Mouse (Mus musculus): ENCODE data around the gene Tln1. TPM values are rescaled to one million over a fixed set of nuclear protein-coding genes. Genes with fewer than 3 reads are reported as not detected.
"Not testable (repeated sequence)": the region's sequence is repeated elsewhere in the genome, so short reads cannot be mapped to it uniquely, and the experiment has no call there.

Tln1 gene
- polyA plus RNA-seq (2014; fragmentation: Nextera tagmentation; extraction: Ambion mirVana) = 49.7 and 60.4 TPM in 2 replicates

DNA sequence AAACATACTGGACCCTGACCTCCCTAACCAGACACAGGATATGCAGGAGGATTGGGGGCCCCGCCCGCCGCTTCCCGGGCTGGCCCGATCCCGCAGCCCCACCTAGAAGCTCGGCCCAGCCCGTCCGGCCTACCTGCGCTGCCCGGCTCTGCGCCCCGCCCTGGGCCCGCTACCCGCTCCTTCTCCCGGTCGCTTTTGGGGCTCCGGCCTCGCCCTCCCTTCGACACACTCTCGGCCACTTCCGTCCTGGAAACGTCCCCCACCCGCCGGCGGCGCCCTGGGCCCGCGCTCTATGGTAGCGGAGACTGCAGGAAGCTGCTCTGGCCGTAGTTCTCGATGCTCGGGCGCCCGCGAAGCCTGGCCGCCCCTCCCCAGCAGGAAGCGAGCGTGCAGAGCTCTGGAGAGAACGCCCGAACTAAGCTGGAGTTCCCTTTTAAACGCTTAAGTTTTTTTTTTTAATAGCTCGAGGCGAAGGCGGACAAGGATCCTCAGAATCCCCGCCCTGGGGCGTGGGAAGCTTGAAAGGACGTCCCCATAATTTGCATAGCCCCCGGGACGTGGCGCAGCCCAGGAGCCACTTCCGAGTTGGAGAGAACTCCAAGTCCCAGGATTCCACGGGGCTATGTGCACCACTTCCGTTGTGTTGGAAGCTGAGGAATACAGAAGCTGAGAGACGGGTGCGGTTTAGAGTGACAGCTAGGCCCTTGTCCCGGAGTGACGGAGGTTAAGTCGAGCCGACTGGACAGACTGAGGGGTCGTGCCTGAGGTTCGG, at the start of gene Tln1, which contains the start of gene Creb3:
Tln1 (minus strand) TSS at position 695 of the 772 bp plus-strand sequence.
Creb3 (plus strand) TSS at position 336 of the 772 bp plus-strand sequence.
- Histone ChIP-seq H3K4me1 (replicated peaks; ENCODE audit: control insufficient read depth, insufficient read depth, low read length) (peaks cover 24% of the 10 kb centered on the region), H3K9ac (ENCODE audit: low read depth, low read length) (peak within 1 kb of the TSS; percentile 95), H3K36me3 (ENCODE audit: control insufficient read depth, insufficient read depth, low read length) (peaks cover 5% of the 10 kb centered on the region; the same call in 1 of the 2 replicates), H3K9me3 (ENCODE audit: control insufficient read depth, low read length) (no peaks in the 10 kb centered on the region), H3K4me3 (ENCODE audit: low read depth, low read length) (peak within 1 kb of the TSS; percentile 76), H3K27ac (ENCODE audit: low read depth, low read length) (peak within 1 kb of the TSS; percentile 95), H3K4me2 (replicated peaks; ENCODE audit: low read depth, low read length) (peak within 1 kb of the TSS; percentile 72), H3K27me3 (ENCODE audit: control insufficient read depth, insufficient read depth, low read length) (no peaks in the 10 kb centered on the region)
- DNase-seq (ENCODE audit: low spot score) (peak; percentile 94), ATAC-seq (ENCODE audit: low FRiP score) (peak; percentile 97)
- WGBS = under 1% methylated on average over 62 of the region's 62 CpGs

DNA sequence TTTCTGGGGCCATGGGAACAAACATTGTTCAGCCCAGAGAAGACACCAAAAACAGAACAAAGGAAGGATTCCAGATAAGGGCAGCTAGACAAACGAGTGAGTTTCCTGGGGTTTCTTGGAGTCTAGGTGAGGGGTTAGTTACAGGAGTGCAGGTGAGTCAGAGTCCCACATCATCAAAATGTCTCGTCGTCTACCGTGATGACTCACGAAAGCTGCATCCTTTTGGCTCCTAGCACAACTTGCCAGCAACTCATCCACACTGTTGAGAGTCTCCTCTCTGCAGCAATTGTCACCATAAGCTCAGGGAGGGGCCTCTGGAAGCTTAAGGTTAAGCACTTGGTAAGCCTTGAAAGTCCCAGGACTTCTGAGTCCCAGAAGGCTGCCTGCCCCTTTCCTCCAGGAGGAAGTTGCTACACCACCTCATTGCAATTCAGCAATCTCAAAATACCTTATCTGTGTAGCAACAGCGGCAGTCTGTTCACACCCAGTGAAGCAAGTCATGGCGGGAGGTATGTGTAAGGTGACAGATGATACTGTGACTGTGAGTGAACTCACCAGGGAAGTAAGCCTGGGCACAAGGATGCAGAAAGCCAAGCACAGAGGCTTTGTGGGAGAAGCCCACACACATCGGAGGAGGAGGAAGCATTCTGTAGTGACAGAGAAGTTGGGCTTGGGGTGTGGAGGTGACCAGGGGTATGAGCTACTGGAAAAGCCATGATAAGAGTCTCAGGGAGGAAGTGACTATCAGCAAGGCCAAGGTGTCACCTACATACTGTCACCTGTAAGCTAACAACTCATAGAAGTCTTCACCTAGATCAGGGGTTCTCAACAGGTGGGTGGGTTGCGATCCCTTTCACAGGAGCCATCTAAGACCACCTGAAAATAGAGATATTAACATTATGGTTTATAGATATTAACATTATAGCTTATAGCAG, 42.5 kb upstream of the Tln1 start:
- 80% methylated on average over 9 of the region's 9 CpGs for WGBS
- H3K9me3 ChIP-seq (ENCODE audit: control insufficient read depth, low read length) = no peaks in the 10 kb centered on the region
- DNase-seq (ENCODE audit: low spot score) = no peak
- no peak overlapping the region for H3K9ac ChIP-seq (ENCODE audit: low read depth, low read length)
- no peak overlapping the region for H3K4me2 ChIP-seq (replicated peaks; ENCODE audit: low read depth, low read length)
- no peak overlapping the region for H3K27ac ChIP-seq (ENCODE audit: low read depth, low read length)
- H3K4me3 ChIP-seq (ENCODE audit: low read depth, low read length) = no peak overlapping the region
- no peaks in the 10 kb centered on the region for H3K36me3 ChIP-seq (ENCODE audit: control insufficient read depth, insufficient read depth, low read length)
- no peaks in the 10 kb centered on the region for H3K27me3 ChIP-seq (ENCODE audit: control insufficient read depth, insufficient read depth, low read length)
- ATAC-seq (ENCODE audit: low FRiP score) = no peak
- H3K4me1 ChIP-seq (replicated peaks; ENCODE audit: control insufficient read depth, insufficient read depth, low read length) = no peaks in the 10 kb centered on the region

DNA sequence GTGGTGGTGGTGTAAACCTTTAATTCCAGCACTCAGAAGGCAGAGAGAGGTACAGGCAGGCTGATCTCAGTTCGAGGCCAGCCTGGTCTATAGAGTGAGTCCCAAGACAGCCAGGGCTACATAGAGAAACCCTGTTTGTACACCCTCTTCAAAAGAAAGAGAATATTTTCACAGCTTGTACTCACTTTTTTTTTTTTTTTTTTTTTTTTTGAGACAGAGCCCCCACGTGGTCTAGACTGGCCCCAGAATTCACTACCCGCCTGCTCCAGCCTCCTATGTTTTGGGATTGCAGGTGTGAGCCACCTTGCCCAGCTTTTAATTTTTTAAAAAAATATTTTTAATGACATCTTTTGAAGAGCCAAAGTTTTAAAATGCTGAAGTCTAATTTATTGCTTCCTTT, 41.6 kb upstream of the Tln1 start:
- no peak overlapping the region for H3K4me3 ChIP-seq (ENCODE audit: low read depth, low read length)
- no peaks in the 10 kb centered on the region for H3K27me3 ChIP-seq (ENCODE audit: control insufficient read depth, insufficient read depth, low read length)
- H3K9me3 ChIP-seq (ENCODE audit: control insufficient read depth, low read length) = no peaks in the 10 kb centered on the region
- no peak overlapping the region for H3K27ac ChIP-seq (ENCODE audit: low read depth, low read length)
- DNase-seq (ENCODE audit: low spot score) (no peak), ATAC-seq (ENCODE audit: low FRiP score) (no peak)
- H3K9ac ChIP-seq (ENCODE audit: low read depth, low read length) = no peak overlapping the region
- no peaks in the 10 kb centered on the region for H3K36me3 ChIP-seq (ENCODE audit: control insufficient read depth, insufficient read depth, low read length)
- no peak overlapping the region for H3K4me2 ChIP-seq (replicated peaks; ENCODE audit: low read depth, low read length)
- 81% methylated on average over 3 of the region's 3 CpGs for WGBS
- no peaks in the 10 kb centered on the region for H3K4me1 ChIP-seq (replicated peaks; ENCODE audit: control insufficient read depth, insufficient read depth, low read length)

DNA sequence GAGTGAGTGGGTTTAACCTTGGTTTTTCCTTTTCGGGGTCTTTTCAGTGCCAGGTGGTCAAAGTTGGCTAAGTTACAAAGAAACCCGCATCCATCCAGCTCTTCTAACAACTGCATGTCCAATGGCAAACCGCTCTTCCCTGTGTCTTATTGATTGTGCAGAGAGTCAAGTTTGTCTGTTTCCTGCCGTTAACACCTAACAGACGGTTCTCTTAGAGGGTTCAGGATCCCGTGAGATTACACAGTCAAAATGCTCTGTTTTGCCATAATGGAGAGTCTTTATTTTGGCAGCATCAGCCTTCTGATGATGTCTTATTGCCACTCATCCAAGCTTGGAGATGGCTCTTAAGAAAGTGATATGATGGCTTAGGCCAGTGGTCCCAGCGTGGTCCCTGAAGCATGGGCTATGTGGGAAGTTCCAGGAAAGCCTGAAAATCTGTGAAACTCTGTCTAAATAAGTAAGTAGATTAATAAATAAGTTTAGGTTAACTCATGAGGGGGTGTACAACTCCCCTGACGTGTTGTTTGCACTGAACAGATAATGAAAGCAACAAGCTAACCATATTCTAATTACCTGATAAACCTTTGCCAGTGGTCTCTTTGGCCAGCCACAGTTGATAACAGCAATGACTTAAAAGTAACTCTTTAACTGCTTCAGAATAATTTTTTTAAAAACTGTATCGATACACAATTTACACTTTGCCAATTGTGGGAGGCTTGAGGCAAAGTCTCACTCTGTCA, 37.9 kb upstream of the Tln1 start:
- DNase-seq (ENCODE audit: low spot score) (no peak), ATAC-seq (ENCODE audit: low FRiP score) (no peak)
- Histone ChIP-seq H3K4me1 (replicated peaks; ENCODE audit: control insufficient read depth, insufficient read depth, low read length) (no peaks in the 10 kb centered on the region), H3K4me3 (ENCODE audit: low read depth, low read length) (no peak overlapping the region), H3K4me2 (replicated peaks; ENCODE audit: low read depth, low read length) (no peak overlapping the region), H3K27me3 (ENCODE audit: control insufficient read depth, insufficient read depth, low read length) (no peaks in the 10 kb centered on the region), H3K36me3 (ENCODE audit: control insufficient read depth, insufficient read depth, low read length) (no peaks in the 10 kb centered on the region), H3K9me3 (ENCODE audit: control insufficient read depth, low read length) (no peaks in the 10 kb centered on the region), H3K27ac (ENCODE audit: low read depth, low read length) (no peak overlapping the region), H3K9ac (ENCODE audit: low read depth, low read length) (no peak overlapping the region)
- WGBS = 84% methylated on average over 9 of the region's 9 CpGs

DNA sequence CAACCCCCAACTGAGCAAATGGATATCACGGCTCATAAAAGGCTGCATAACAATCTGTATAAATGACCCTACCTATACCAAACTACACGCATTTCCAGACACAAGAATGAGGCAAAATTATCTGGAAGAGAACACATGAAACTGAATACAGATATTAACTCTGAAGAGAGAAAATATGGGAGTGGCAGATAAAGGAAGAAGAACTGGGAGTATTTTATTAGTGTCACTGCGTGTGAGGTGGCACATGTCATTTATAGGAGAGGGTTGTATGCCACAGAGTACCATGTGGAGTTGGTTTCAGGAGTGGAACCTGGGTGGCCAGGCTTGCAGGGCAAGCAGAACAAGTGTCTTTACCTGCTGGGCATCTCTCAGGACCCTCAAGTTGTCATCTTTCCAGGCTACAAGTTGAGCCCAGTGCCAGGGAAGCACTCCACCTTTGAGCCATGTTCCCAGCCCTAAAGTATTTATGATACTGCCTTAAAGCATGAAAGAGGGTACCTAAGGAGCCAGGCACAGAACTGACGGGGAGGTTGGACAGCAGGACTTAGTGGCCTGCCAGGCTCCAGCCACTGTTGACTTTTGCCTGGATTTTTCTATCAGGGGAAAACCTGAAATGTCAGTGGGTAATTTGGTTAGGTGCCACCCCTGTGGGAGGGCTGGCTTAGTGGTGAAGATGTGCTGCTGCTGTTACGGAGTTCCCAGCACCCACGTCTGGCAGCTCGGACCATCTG, 36.3 kb upstream of the Tln1 start:
- Histone ChIP-seq H3K4me1 (replicated peaks; ENCODE audit: control insufficient read depth, insufficient read depth, low read length) (no peaks in the 10 kb centered on the region), H3K9ac (ENCODE audit: low read depth, low read length) (no peak overlapping the region), H3K4me3 (ENCODE audit: low read depth, low read length) (no peak overlapping the region), H3K27ac (ENCODE audit: low read depth, low read length) (no peak overlapping the region), H3K36me3 (ENCODE audit: control insufficient read depth, insufficient read depth, low read length) (no peaks in the 10 kb centered on the region), H3K4me2 (replicated peaks; ENCODE audit: low read depth, low read length) (no peak overlapping the region), H3K9me3 (ENCODE audit: control insufficient read depth, low read length) (no peaks in the 10 kb centered on the region), H3K27me3 (ENCODE audit: control insufficient read depth, insufficient read depth, low read length) (no peaks in the 10 kb centered on the region)
- WGBS = 86% methylated on average over 7 of the region's 7 CpGs
- ATAC-seq (ENCODE audit: low FRiP score) (no peak), DNase-seq (ENCODE audit: low spot score) (no peak)

DNA sequence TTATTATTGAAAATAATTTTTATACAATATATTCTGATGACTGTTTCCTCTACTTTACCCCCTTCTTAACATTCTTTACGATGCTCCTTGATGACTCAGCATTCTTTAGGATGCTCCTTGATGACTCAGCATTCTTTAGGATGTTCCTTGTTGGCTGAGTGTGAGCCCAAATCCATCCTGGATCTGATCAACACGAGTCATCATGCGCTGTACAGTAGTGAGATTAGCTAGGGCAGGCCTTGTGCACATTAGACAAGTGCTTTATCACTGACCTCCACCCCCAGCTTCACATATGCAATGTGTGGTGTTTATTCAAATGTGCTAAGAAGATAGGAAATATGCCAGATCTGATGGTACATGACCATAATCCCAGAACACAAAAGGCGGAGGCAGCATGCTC, 35.7 kb upstream of the Tln1 start:
- Histone ChIP-seq H3K9ac (ENCODE audit: low read depth, low read length) (no peak overlapping the region), H3K27me3 (ENCODE audit: control insufficient read depth, insufficient read depth, low read length) (no peaks in the 10 kb centered on the region), H3K36me3 (ENCODE audit: control insufficient read depth, insufficient read depth, low read length) (no peaks in the 10 kb centered on the region), H3K4me2 (replicated peaks; ENCODE audit: low read depth, low read length) (no peak overlapping the region), H3K4me3 (ENCODE audit: low read depth, low read length) (no peak overlapping the region), H3K9me3 (ENCODE audit: control insufficient read depth, low read length) (no peaks in the 10 kb centered on the region), H3K27ac (ENCODE audit: low read depth, low read length) (no peak overlapping the region), H3K4me1 (replicated peaks; ENCODE audit: control insufficient read depth, insufficient read depth, low read length) (no peaks in the 10 kb centered on the region)
- ATAC-seq (ENCODE audit: low FRiP score) (no peak), DNase-seq (ENCODE audit: low spot score) (no peak)
- WGBS = 88% methylated on average over 4 of the region's 4 CpGs

DNA sequence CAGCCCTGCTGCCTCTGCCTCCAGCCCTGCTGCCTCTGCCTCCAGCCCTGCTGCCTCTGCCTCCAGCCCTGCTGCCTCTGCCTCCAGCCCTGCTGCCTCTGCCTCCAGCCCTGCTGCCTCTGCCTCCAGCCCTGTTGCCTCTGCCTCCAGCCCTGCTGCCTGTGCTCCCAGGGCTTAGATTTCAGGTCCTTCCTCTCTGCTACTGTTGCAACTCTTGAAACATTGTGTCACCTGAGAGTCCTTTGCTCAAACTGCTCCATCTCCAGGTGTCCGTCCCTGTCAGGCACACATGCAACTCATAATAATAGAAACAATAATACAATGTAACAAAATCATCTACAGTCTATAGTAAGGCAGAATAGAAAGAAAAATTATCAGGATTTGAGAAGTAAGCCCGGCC, 34.1 kb upstream of the Tln1 start:
- not testable (repeated sequence) for ATAC-seq (ENCODE audit: low FRiP score); H3K27ac ChIP-seq (ENCODE audit: low read depth, low read length); H3K27me3 ChIP-seq (ENCODE audit: control insufficient read depth, insufficient read depth, low read length); H3K9ac ChIP-seq (ENCODE audit: low read depth, low read length); H3K9me3 ChIP-seq (ENCODE audit: control insufficient read depth, low read length); H3K4me2 ChIP-seq (replicated peaks; ENCODE audit: low read depth, low read length); DNase-seq (ENCODE audit: low spot score); H3K36me3 ChIP-seq (ENCODE audit: control insufficient read depth, insufficient read depth, low read length); H3K4me1 ChIP-seq (replicated peaks; ENCODE audit: control insufficient read depth, insufficient read depth, low read length); H3K4me3 ChIP-seq (ENCODE audit: low read depth, low read length)
- 89% methylated on average over 2 of the region's 2 CpGs for WGBS

DNA sequence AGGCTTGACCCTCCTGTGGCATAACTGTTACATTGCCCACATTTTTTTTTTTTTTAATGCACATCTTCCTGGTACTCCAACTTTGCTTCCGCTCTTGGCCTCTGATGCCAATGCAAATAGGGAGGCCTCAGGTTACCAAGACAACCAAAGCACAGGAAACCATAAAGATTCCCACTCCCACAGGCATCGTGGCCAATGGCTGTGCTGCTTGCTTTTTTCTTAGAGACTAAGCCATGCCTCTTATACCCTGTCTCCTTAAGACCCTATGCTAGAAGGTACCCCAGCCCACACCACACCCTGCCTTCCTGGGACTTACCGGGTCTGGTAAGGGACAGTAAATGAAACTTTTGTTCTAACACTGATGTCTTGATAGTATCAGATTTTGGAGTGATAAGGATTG, 31.0 kb upstream of the Tln1 start:
- no peaks in the 10 kb centered on the region for H3K9me3 ChIP-seq (ENCODE audit: control insufficient read depth, low read length)
- no peak for DNase-seq (ENCODE audit: low spot score)
- no peak overlapping the region for H3K27ac ChIP-seq (ENCODE audit: low read depth, low read length)
- WGBS = 61% methylated on average over 3 of the region's 3 CpGs
- no peak for ATAC-seq (ENCODE audit: low FRiP score)
- H3K4me3 ChIP-seq (ENCODE audit: low read depth, low read length) = no peak overlapping the region
- no peaks in the 10 kb centered on the region for H3K4me1 ChIP-seq (replicated peaks; ENCODE audit: control insufficient read depth, insufficient read depth, low read length)
- no peaks in the 10 kb centered on the region for H3K27me3 ChIP-seq (ENCODE audit: control insufficient read depth, insufficient read depth, low read length)
- no peak overlapping the region for H3K9ac ChIP-seq (ENCODE audit: low read depth, low read length)
- H3K4me2 ChIP-seq (replicated peaks; ENCODE audit: low read depth, low read length) = no peak overlapping the region
- H3K36me3 ChIP-seq (ENCODE audit: control insufficient read depth, insufficient read depth, low read length) = no peaks in the 10 kb centered on the region
